Mouse (Mus musculus): ENCODE measurements at regions not wholly inside any gene's neighbourhood (a gene's known extent, or its start where the extent isn't known, plus 50 kb on each side); places are given as distances from the start of the nearest gene placed in this dataset.
A peak's percentile ranks its signal among the peaks of the same experiment; 100 is the strongest.

DNA sequence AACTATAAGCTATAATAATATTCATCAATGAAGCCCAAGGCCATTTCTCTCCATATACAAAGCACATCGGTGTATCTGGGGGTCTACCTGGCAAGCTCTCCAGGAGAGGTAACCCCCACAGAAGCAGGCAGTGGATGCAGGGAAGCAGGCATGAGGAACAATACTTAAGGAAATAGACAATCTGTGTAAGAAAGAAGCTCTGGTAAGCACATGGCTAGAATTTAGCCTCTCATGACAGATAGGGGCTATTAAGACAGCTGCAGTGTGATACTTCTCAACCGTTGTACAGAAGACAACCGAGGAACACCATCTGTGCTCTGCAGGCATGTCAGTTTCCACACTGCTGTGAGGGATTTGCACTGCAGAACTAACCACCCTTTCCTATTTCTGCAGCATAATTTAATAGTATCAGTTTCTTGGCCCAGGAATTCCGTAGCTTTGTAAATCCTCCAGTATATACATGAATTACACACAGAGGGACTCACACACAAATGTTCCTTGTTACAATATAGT lies 108.1 kb upstream of the Lpar1 start:
- DNase-seq (ENCODE audit: low read depth, low spot score), result no peak

DNA sequence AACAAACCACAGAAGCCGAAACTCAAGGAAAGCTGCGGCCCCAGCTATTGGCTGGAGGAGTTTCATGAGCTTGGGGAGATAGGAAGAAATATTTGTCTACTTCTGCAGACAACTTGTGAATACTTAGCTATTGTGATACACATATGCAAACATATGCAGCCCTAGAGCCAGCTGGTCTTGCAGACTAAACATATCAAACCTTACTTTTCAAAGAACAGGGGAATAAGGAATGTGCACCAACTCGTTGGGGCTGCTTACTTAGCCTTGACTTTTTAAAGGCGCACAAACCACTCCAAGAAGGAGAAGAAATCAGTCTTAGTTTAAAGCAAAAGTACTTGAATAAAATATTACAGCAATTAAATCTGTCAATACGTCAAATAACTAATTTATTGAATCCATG lies 106.8 kb upstream of the Lpar1 start:
- no peak for DNase-seq (ENCODE audit: low read depth, low spot score)

DNA sequence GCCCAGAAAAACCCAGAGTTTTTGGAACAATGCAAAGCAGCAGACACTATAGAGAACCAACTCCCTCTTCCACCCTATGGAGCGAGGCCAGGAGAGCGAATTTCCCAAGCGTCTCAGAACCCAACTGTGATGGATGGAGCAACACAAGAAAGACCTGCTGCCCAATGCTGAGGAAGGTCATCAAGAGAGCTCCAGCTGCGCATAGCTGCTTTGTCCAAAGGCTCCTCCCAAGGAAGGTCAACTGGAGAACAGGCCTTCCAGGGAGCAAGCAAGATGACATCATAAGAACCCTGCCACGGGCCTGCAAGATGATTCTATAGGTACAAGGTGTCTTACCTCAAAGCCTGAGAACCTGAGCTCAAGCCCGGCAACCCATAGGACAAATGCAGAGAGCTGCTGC lies 104.5 kb upstream of the Lpar1 start:
- DNase-seq (ENCODE audit: low read depth, low spot score), result no peak

DNA sequence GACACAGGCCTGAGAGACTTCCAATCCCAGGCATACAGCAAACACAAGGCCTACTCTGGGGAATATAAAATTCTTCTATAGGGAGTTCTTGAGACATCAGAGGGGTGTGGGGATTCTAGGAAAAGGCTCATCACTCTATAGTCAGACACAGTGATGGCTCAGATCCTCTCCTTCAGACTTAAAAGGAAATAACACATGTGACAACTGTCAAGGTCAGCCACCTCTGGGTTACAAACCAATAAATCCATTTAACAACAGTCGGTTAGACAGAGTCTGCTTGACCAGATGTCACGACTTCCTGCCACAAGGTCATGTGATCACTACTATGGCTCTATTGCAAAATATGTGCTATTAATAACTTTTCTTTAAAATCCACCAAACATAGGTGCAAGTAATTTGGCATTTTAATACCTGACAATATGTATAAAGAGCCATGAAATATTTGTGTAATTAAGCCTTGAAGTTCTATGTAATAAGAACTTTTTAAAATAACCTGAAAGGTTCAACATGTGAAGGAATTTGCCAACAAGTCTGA lies 94.1 kb upstream of the Lpar1 start:
- no peak for DNase-seq (ENCODE audit: low read depth, low spot score)

DNA sequence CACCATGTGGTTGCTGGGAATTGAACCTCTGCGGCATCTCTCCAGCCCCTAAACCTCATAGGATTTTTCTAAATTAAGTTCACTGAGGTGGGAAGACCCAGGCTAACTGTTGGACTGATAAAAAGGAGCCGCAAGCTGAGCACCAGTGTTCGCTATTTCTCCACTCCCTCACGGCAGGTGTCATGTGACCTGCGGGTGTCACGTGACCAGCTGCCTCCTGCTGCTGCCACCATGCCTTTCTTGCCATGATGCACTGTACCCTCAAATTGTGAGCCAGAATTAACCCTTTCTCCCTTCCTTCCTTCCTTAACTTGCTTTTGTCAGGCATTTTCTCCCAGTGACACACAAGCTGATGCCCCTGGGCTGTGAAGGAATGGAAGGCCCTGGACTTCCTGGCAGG lies 93.1 kb upstream of the Lpar1 start:
- DNase-seq (ENCODE audit: low read depth, low spot score), result no peak

DNA sequence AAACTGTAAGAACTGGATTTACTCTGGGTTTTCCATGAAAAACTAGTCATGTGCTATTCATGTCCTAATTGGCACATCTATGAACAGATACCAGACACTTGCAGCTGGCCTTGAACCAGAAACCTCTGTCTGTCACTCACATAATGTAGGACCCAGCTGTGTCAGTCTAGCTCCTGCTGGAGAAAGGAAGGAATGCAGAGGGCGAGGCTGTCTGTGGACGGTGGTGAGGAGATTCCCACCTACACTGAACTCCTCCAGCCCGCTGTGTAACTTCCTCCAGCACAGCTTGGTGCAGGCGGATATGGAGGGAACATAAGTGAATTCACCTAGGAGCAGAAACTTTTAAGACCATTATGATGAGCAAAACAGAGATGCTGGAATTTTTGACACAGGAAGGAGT lies 89.7 kb upstream of the Lpar1 start:
- peak; percentile 29 for DNase-seq (ENCODE audit: low read depth, low spot score)

DNA sequence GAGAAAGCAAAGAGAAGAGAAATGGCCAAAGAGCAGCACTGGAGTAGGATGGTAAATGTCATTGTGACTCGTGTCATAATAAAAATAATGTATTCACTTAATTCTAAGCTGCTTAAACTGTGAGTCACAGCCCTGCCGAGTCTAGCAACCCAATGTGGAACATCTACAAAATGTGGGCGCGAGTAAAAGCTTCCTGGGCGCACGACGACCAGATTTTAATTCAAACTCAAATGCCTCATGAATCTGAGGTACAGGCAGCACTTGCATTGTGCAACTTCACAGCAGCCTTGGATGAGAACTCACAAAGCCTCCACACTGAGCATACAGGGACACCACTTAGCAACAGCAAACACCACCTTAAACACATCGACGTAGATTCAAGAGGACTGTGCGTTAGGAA lies 88.5 kb upstream of the Lpar1 start:
- no peak for DNase-seq (ENCODE audit: low read depth, low spot score)

DNA sequence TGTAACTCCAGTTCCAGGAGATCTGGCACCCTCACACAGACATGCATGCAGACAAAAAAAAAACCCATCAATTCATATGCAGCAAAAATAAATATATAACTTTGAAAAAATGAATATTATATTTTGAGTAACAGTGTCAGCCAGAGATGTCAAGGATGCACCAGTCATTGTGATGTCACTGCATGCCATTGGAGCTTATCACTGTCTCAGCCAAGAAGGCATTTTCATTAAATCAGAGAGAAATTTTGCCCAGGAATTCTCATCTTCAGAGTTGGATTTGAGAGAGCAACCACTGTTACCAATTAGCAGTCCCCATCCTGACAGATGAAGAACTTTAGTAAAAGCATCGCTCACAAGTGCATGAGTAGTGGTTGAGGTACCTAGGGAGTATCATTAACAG lies 79.0 kb upstream of the Lpar1 start:
- no peak for DNase-seq (ENCODE audit: low read depth, low spot score)

DNA sequence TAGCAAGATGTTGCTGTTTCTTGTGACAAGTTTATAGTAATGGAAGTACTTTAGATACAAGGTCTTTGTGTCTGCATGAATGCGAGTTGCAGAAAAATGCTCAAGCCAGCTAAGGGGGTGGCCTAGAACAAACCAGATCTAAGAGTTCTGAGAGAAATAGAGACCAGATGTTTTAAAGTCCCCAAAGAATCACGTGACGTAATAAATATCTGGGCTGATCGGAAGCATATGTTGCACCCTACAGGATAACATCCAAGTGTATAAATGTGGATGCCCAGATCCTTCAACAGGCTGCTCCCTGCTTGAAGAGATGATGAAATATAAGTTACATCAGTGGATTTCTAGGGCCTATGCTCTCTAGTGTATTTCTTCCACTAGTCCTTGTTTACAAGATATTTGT lies 77.7 kb upstream of the Lpar1 start:
- no peak for DNase-seq (ENCODE audit: low read depth, low spot score)

DNA sequence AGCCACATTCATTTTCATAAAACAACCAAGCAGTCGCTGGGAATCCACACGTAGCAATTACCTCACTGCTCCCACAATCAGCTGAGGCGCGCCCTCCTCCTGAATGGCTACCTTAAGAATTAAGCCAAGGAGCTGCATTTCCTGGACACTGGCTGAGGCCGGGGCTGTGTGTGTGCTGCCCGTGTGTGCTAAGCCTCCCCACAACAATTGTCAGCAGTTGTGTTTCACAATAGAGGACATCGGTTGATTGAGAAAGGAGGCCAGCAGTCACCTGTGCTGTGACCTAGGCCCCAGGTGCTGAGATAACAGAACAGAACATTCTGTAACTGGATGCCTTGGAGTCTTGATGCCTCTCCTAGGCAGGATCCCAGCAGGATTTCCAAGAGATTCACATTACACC lies 73.3 kb upstream of the Lpar1 start:
- DNase-seq (ENCODE audit: low read depth, low spot score), result no peak

DNA sequence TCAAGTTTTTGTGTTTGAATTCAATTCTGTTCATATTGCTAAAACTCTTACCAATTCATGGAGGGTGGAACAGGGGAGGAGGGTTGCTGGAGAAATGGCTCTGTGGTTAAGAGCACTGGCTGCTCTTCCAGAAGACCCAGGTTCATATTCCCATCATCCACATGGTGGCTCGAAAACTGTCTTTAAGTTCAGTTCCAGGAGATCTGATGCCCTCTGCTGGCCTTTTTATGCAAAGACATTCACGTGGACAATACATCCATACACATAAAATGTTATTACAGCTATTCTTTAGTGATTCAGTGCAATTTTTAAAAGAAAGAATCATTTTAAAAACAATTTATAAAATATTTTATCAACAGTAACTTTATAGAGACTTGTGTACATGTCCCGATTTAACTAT lies 70.4 kb upstream of the Lpar1 start:
- DNase-seq (ENCODE audit: low read depth, low spot score), result no peak

DNA sequence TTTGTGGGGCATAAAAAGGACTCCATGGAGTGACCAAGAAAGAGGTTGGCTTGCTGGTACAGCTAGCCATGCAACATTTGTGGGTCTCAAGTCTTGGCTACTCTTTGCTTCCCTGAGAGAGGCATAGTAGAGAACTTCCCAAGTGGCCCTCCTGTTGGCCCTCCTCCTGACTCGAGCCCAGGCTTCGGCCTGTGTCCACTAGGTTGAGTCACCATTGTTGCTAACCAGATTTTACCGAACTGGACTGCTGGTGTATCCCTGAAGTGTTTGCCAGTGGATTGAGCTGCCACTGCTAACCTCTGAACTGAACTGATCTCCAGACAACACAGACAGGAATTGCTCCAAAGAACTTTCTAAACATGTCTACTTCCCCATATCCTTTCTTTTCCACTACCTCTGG lies 66.9 kb upstream of the Lpar1 start:
- no peak for DNase-seq (ENCODE audit: low read depth, low spot score)

DNA sequence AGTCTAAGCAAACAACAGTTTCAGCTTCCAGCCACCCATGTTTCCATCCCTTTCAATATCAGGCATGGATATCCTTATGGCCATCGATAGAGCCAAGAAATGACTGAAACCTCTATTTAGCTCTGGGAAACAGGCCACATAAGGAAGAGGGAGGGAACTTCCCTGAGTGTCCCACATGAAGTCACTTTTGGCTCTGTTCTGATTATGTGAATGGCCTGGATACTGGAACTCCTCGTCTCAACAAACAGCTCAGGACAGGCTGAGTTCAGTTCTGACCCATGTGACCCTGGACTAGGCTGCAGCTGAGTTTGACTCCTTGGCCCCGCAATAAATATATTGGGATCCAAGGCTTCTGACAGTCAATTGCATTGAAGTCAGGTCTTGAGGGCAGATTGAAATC lies 63.6 kb upstream of the Lpar1 start:
- DNase-seq (ENCODE audit: low read depth, low spot score), result no peak

DNA sequence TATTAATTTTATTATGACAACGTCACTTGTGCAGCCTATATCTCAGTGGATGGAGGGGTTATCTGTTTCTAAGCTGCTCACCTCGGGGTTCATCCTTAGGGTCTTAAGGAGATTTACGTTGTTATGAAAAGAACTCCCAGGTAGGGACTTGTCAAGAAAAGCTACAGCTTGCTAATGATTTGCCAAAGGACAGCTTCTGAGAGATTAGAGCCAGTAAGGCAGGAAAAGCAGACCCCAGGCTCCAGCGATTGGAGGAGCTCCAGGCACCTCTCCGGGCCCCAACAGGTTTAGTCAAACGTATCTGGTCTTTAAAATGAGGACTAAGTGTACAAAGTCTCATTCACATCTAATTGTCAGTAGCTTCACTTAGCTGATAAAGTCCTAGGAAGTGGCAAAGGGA lies 59.8 kb upstream of the Lpar1 start:
- no peak for DNase-seq (ENCODE audit: low read depth, low spot score)

DNA sequence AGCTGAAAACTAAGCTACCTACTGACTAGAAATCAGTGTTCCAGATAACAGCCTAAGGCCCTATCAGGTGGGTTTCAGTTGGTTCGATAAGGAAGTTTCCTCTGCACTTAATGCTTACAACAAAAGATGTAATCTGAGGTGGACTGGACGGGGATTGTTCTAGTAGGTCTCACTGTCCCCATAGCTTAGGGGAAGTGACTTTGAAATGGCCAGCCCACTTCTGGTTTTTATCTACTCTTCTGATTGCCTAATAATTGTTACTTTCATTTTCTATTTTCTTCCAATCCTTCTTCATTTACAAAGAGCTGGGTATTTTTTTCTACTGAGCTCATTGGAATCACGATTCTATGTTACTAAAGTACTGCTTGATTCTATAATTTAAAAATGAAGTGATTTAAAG lies 59.3 kb upstream of the Lpar1 start:
- DNase-seq (ENCODE audit: low read depth, low spot score), result no peak

DNA sequence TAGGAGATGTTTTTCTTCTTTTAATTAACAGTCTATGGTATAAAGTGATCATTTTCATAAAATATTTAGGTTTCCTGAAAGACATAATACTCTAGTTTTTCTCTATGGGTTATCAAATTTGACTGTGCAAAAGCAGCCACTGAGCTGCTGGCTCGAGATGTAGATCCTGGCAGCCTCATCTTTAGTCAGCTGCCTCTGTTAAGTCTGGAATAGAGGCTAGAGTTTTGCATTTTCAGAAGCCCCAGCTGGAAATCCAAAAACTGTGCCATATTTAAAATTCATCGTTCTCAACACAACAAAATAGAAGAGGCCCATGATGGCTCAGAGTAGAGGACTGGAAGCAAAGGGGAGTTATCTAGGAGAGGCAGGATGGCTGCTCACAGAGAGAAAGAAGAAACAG lies 53.8 kb upstream of the Lpar1 start:
- DNase-seq (ENCODE audit: low read depth, low spot score), result no peak

DNA sequence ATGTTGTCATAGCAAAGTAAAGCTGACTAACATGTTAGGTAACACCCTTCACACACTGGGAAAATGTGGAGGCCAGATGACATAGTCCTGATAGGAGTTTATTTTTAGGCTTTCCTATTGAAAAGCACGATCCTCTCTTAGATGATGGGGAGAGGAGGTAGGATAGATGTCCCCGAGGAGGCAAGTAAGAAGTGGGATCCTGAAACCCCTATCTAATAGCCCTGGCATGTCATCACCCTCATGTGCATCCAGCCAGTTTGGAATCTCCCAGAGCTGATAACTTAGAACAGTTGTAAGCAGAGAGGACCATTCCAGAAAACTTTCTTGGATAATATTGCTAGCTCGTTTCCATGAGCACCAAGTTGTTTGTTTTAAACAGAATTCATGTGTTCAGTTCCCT lies 52.2 kb upstream of the Lpar1 start:
- no peak for DNase-seq (ENCODE audit: low read depth, low spot score)

All from WW6 (cell line).